Mouse (Mus musculus) WW6 (cell line): ENCODE measurements around the gene Fbxl17.

ENCODE experiments used
- DNase-seq: peaks from one replicate; pipeline ENCODE4 v3.0.0-alpha.2; 2013; ENCODE audit warnings: low read depth, low spot score

The Fbxl17 gene

DNA sequence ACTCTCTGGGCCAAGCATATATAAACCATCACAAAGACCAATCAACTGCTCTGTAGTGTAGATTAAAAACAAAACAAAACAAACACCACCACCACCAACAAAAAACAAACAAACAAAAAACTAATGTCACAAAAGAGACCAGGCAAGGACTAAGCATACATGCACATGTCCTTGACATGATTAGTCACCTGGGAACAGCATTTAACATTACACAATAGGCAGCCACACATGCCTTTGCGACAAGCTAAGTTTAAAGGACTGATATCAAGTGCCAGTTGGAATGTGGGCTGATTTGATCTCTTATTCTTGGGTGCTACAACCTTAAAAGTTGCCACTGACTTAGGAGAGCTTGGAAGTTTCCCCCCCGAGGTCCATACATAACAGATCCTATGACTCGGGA is 446.5 kb downstream of the Fbxl17 start:
- no peak for DNase-seq

DNA sequence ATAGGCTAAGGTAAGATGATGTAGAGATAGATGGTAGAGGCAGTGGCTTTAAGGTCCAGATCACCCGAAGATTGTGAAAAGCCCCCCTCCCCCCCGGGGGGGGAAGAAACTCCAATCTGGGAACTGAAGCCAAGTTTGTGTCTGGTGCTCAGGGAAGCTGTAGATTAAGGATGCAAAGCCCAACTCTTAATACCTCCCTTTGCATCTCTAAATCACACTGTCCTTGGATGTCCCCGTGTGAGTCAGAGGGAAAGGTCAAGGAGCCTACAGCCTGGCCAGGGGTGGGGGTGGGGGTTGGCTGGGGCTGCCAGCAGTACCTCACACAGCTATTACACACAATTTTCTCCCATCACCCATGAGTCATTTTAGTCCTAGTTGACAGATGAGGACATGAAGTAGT is 453.4 kb downstream of the Fbxl17 start:
- DNase-seq: no peak

GRCm38 (mm10) chr17:63045297-63045696 is 454.5 kb downstream of the Fbxl17 start:
- no peak for DNase-seq

GRCm38 (mm10) chr17:63043046-63043675 is 456.7 kb downstream of the Fbxl17 start:
- no peak for DNase-seq

DNA sequence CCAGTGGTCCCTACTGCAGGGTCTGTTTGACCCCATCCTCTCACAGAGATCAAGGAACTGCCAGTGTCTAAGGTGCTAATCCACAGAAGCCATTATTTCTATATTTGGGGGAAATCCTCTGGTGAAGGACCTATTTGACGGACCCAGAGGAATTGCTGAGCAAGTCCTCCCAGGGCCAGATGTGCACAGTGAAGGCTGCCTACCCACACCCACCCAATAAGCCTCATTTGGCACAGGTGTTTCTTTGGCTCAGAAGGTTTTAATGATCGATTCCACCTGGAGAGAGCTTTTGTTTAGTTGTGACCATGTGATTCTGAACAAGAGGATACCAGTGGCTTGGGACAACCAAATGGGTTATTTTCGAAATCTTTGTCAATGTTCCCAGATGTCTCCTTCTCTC is 462.3 kb downstream of the Fbxl17 start:
- no peak for DNase-seq

DNA sequence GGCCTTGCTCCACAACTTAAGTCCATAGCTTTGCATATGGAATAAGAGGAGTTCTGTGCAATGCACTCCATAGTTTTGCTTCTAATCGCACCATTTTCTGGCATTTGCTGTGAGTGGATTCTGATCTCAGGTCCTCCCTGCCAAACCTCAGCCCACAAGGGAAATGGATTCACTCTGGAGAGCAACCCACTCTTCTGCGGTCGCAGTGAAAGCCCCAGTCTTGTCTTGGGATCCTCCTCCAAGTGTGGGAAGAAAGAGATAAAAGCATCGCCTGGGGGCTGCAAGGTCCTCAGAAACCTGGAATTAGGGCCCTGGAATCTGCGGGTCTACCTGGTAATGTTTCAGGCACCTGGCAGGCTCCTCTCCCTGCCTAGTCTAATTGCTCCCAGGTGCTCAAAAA is 466.7 kb downstream of the Fbxl17 start:
- DNase-seq: no peak

DNA sequence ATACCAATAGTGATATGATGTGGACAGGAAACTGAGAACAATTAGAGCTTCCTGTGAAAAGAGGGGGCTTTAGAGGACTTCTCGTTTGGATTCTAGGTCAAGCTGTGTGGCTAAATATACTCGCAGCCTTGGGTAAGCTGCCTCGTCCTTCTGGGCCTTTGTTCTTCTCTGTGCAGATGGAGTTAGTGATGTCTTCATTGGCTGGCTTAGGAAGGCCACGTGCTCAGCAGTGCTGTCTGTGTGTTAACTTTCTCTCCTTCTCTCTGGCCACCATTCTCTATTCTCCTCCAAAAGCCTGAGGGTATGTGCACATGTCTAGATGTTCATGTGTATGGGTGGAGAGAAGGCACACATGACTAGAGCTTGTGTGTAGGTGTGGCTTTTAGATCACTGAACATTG is 470.7 kb downstream of the Fbxl17 start:
- DNase-seq: no peak

DNA sequence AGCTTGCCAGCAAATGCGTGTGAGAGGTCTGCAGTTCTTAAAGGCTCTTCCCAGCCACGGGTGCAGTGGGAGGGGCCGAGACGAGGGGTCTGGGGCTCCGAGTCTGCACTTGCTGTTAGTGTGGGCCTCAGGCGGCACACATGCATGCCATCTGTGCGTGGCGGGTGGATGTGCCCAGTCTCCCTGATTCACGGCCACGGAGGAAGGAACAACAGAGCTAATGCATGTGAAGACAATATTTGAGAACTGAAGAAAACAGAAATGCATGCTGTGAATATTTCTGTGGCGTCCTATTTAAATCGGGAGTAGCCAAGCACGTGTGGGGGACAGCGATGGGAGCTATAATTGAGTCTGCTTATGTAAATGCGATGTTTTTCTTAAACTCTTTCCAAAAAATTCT is 474.6 kb downstream of the Fbxl17 start:
- DNase-seq: no peak

- no peak for DNase-seq
Observed at GRCm38 (mm10) chr17:63017605-63018167, 482.1 kb downstream of the Fbxl17 start.

DNA sequence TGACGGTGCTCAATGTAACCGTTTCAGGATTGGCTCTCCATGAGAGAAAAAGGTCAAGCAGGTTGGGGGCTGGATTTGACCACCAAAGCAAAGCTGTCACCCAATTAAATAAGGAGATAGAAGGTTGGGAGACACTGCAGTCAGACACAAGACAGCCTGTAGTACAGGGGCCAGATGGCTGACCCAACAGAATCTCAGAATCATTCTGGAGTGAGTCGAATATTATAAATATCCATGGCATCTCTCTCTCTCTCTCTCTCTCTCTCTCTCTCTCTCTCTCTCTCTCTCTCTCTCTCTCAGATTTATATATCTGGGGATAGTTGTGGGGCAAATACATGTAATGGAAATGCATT is 487.3 kb downstream of the Fbxl17 start:
- DNase-seq: no peak

DNA sequence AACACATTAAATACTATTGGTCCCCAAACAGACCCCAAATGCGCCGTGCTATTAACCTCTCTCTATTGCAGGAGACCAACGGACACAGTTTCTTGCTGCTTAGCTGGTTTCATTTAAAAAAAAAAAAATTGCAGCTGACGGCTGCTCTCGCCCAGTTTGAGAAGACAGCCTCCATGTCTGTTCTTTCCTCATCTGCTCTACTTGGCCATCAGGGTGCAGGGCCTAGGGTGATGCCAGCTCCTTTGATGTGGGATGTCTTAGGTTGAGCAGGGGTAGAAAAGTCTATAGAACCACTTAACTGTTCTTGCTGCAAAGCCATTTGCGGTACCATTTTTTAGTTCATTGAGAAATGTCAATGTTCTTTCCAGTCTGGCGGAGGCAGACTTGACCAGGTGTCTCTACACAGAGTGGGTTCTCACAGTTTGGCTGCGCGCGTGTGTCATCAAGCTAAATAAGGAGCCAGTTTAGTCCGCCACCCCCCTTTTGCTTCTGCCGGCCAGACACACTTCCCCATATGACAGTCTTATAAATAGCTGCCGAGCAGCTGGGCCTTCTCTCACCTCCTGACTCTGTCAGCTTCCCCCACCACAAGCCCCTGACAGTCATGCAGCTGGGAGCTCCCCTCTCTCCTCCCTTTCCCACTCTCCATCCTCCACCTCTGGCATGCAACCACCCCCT is 487.8 kb downstream of the Fbxl17 start:
- no peak for DNase-seq

DNA sequence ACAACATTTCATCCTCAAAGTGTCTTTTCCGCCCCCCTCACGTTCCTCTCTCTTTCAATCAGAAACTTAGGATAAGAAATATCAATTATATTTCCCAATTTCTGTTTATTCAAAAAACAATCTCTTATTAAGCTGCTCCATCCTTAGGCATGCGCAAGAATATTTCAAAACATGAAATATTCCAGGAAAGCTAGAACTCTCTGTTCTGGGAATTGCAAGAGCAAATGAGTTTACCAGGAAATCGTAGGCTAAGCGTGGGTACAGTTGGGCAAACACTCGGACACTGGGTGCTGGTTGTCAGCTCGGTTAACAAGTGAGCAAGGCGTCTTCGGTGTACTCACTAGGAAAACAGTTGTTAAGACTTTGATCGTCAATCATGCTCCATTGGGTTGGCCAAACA is 489.0 kb downstream of the Fbxl17 start:
- no peak for DNase-seq

- DNase-seq: no peak
Observed at GRCm38 (mm10) chr17:63008788-63009187, 491.0 kb downstream of the Fbxl17 start.

- no peak for DNase-seq
Observed at GRCm38 (mm10) chr17:63008277-63008676, 491.5 kb downstream of the Fbxl17 start.

DNA sequence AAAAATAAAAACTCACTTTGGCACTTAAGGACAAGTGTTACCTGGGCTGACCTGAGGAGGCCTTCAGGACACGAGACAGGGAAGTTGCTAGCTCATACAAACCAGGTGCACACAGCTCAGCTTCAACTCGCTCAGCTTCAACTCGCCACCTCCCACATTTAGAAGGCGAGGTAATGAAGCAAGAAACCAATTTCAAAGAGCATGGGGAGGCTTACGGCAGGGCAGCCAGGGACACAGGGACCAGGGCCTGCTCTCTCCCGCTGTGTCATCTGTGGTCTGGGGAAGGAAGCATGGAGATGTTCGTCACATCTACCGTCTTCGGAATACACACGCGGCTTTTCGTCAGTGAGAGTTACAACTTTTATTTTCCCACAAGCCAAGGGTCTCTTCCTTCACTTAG is 491.9 kb downstream of the Fbxl17 start:
- DNase-seq: no peak
